Mouse (Mus musculus): ENCODE results near the gene Ralgapa2. TPM values are rescaled to one million over a fixed set of nuclear protein-coding genes. Genes with fewer than 3 reads are reported as not detected.

Ralgapa2 gene
- polyA plus RNA-seq, 1 experiment = 2.3 TPM

DNA sequence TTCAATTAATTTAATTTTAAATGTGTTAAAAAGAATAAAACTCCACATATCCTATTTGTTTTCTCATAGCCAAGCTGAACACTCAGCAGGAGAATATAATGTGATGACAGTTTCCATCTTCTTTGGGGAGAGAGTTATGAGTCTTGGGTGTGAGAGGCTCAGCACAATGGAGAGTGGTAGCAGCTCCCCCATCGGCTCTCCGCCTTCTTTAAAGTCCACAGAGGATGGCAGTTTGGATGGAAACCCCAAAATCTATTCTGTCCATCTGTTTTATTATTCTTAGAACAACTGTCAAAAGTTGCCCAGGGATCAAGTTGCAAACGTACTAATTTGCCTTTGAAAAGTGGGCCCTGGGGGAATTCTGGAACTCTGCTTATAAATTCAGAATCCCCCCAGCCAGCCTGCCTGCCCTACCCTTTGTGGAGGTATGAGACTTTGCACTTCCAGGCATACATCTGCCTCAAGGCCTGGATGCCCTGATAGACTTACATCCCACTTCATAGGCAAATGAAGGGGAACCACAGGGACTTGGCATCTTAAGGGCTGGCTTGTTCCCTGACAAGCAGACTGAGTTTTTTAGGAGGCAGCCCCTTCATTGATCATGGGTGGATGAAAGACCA, 212.2 kb downstream of the Ralgapa2 start:
- Histone ChIP-seq H3K36me3 (ENCODE audit: control insufficient read depth, insufficient read depth) (no peaks in the 10 kb centered on the region), H3K79me2 (ENCODE audit: control insufficient read depth, insufficient read depth) (no peaks in the 10 kb centered on the region), H3ac (ENCODE audit: control insufficient read depth, insufficient read length, low read depth) (no peak overlapping the region), H3K79me3 (ENCODE audit: low read depth) (no peaks in the 10 kb centered on the region), H3K4me3 (ENCODE audit: insufficient read depth, poor library complexity, severe bottlenecking) (no peak overlapping the region), H3K27me3 (ENCODE audit: control insufficient read depth, insufficient read depth, insufficient read length) (no peaks in the 10 kb centered on the region)
- no peak for TF ChIP-seq FOSL1 (IDR thresholded peaks at IDR 0.05; ENCODE audit: insufficient read depth, low read length, poor library complexity, severe bottlenecking)
- no peak for TF ChIP-seq CTCF (IDR thresholded peaks at IDR 0.05; ENCODE audit: control insufficient read depth, insufficient read depth, insufficient read length)
- TF ChIP-seq MAX (IDR thresholded peaks at IDR 0.05) = no peak

DNA sequence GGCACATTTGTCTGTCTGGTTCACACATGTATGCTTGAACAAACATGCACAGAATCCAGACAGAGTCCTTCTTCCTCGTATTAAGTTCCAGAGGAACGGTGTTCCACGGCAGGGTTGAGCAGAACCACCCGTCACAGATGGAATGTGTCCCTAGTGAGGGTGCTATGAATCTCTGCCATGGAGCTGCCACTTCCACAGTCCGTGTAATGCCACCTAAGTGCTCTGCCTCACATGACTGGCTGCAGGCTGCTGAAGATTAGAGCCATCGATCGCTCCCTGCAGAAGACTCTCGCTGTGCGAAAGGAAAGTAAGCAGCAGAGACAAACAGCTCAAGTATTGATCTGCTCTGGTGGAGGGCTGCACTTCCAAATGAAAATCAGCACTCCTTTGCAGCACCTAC, 218.6 kb downstream of the Ralgapa2 start:
- Histone ChIP-seq H3K4me3 (ENCODE audit: insufficient read depth, poor library complexity, severe bottlenecking) (no peak overlapping the region), H3K27me3 (ENCODE audit: control insufficient read depth, insufficient read depth, insufficient read length) (no peaks in the 10 kb centered on the region), H3K79me3 (ENCODE audit: low read depth) (no peaks in the 10 kb centered on the region), H3K36me3 (ENCODE audit: control insufficient read depth, insufficient read depth) (no peaks in the 10 kb centered on the region), H3K79me2 (ENCODE audit: control insufficient read depth, insufficient read depth) (no peaks in the 10 kb centered on the region), H3ac (ENCODE audit: control insufficient read depth, insufficient read length, low read depth) (no peak overlapping the region)
- TF ChIP-seq CEBPB (IDR thresholded peaks at IDR 0.05; ENCODE audit: low read depth) (no peak), MAX (IDR thresholded peaks at IDR 0.05) (no peak), CTCF (IDR thresholded peaks at IDR 0.05; ENCODE audit: control insufficient read depth, insufficient read depth, insufficient read length) (no peak), MYOD1 (IDR thresholded peaks at IDR 0.05; ENCODE audit: control insufficient read depth, insufficient read length, low read depth) (no peak), USF1 (IDR thresholded peaks at IDR 0.05; ENCODE audit: low read depth) (no peak), MYOG (IDR thresholded peaks at IDR 0.05; ENCODE audit: control insufficient read depth, extremely low read depth, insufficient read length) (no peak), FOSL1 (IDR thresholded peaks at IDR 0.05; ENCODE audit: insufficient read depth, low read length, poor library complexity, severe bottlenecking) (no peak)

DNA sequence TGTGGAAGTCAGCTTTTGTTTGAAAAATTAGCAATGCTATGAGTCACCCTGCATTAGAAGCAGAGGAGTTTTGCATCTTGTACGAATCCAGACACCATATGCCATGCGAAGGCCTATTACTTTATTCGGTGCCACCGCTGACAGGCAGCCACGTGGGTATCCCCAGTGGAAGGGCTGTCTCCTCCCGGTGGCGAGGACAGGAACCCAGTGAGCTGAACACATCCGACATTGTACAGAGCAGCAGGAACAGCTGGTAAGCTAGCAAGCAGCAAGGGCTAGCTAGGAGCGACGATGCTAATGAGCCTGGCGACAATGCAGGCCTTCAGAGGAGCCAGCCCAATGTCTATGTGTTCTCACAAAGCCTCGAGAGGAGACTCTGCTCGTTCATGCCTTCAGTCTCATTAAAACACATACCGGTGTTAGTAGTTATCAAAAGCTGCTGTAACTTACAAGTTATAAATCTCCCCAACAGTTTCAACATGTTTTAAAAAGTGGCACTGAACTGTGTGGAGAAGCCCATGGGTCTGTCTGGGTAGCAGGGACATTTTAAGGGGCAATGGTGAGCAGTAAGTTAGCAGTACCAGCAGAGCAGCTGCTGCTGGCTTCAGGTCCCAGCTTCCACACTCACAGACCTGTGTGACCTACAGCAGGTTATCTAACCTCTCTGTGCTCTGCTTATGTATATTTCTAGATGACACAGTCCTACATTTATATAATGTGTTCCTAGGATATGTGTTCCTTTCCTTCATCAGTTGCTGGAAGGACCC, 221.1 kb downstream of the Ralgapa2 start:
- Histone ChIP-seq H3K36me3 (ENCODE audit: control insufficient read depth, insufficient read depth) (no peaks in the 10 kb centered on the region), H3K4me3 (ENCODE audit: insufficient read depth, poor library complexity, severe bottlenecking) (no peak overlapping the region), H3K27me3 (ENCODE audit: control insufficient read depth, insufficient read depth, insufficient read length) (no peaks in the 10 kb centered on the region), H3ac (ENCODE audit: control insufficient read depth, insufficient read length, low read depth) (no peak overlapping the region), H3K79me2 (ENCODE audit: control insufficient read depth, insufficient read depth) (no peaks in the 10 kb centered on the region), H3K79me3 (ENCODE audit: low read depth) (no peaks in the 10 kb centered on the region)
- TF ChIP-seq FOSL1 (IDR thresholded peaks at IDR 0.05; ENCODE audit: insufficient read depth, low read length, poor library complexity, severe bottlenecking) = no peak
- TF ChIP-seq MAX (IDR thresholded peaks at IDR 0.05) = no peak
- no peak for TF ChIP-seq MYOG (IDR thresholded peaks at IDR 0.05; ENCODE audit: control insufficient read depth, extremely low read depth, insufficient read length)
- no peak for TF ChIP-seq CTCF (IDR thresholded peaks at IDR 0.05; ENCODE audit: control insufficient read depth, insufficient read depth, insufficient read length)
- TF ChIP-seq MYOD1 (IDR thresholded peaks at IDR 0.05; ENCODE audit: control insufficient read depth, insufficient read length, low read depth) = peak; percentile 21
- TF ChIP-seq CEBPB (IDR thresholded peaks at IDR 0.05; ENCODE audit: low read depth) = no peak

DNA sequence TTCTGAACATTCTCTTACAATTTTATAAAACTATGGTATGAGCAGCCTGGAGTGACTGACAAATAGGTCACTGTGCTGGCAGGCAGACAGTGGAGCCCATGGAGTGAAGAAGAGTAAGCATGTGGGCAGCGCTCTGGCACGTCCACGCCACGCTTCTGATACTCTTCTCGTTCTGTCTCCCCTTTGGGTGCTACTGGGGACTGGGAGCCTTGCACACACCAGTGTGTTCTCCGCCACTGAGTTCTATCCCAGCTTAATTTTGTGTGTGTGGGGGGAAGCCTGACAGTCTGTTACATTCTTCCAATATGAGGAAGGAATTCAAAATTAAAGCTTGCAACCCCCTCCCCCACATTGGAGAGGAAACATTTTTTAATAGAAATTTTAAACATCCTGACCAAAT, 221.8 kb downstream of the Ralgapa2 start:
- Histone ChIP-seq H3K79me3 (ENCODE audit: low read depth) (no peaks in the 10 kb centered on the region), H3ac (ENCODE audit: control insufficient read depth, insufficient read length, low read depth) (no peak overlapping the region), H3K79me2 (ENCODE audit: control insufficient read depth, insufficient read depth) (no peaks in the 10 kb centered on the region), H3K4me3 (ENCODE audit: insufficient read depth, poor library complexity, severe bottlenecking) (no peak overlapping the region), H3K27me3 (ENCODE audit: control insufficient read depth, insufficient read depth, insufficient read length) (no peaks in the 10 kb centered on the region), H3K36me3 (ENCODE audit: control insufficient read depth, insufficient read depth) (no peaks in the 10 kb centered on the region)
- TF ChIP-seq CEBPB (IDR thresholded peaks at IDR 0.05; ENCODE audit: low read depth) (no peak), USF1 (IDR thresholded peaks at IDR 0.05; ENCODE audit: low read depth) (no peak), MYOD1 (IDR thresholded peaks at IDR 0.05; ENCODE audit: control insufficient read depth, insufficient read length, low read depth) (no peak), MAX (IDR thresholded peaks at IDR 0.05) (no peak), MYOG (IDR thresholded peaks at IDR 0.05; ENCODE audit: control insufficient read depth, extremely low read depth, insufficient read length) (no peak), CTCF (IDR thresholded peaks at IDR 0.05; ENCODE audit: control insufficient read depth, insufficient read depth, insufficient read length) (no peak), FOSL1 (IDR thresholded peaks at IDR 0.05; ENCODE audit: insufficient read depth, low read length, poor library complexity, severe bottlenecking) (no peak)

DNA sequence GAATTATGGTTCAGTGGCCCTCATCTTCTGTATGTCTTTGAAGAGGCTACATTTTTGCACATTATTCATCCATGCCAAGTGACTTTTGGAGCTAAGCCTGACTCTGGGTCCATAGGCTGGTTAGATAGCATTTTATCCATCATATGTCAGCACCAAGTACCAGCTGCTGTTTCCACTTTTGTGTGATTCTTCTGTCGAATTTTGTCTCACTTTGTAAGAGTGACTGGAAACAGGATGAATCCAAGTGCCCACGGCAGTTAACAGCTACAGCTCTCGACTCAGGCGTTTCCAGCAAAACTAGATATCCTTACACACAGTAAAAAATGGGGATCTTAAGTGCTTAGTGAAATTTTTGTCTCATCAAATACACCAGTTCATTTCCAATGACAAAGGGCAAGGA, 222.8 kb downstream of the Ralgapa2 start:
- Histone ChIP-seq H3K36me3 (ENCODE audit: control insufficient read depth, insufficient read depth) (no peaks in the 10 kb centered on the region), H3K27me3 (ENCODE audit: control insufficient read depth, insufficient read depth, insufficient read length) (no peaks in the 10 kb centered on the region), H3ac (ENCODE audit: control insufficient read depth, insufficient read length, low read depth) (no peak overlapping the region), H3K79me3 (ENCODE audit: low read depth) (no peaks in the 10 kb centered on the region), H3K4me3 (ENCODE audit: insufficient read depth, poor library complexity, severe bottlenecking) (no peak overlapping the region), H3K79me2 (ENCODE audit: control insufficient read depth, insufficient read depth) (no peaks in the 10 kb centered on the region)
- TF ChIP-seq MAX (IDR thresholded peaks at IDR 0.05) (no peak), FOSL1 (IDR thresholded peaks at IDR 0.05; ENCODE audit: insufficient read depth, low read length, poor library complexity, severe bottlenecking) (no peak)

DNA sequence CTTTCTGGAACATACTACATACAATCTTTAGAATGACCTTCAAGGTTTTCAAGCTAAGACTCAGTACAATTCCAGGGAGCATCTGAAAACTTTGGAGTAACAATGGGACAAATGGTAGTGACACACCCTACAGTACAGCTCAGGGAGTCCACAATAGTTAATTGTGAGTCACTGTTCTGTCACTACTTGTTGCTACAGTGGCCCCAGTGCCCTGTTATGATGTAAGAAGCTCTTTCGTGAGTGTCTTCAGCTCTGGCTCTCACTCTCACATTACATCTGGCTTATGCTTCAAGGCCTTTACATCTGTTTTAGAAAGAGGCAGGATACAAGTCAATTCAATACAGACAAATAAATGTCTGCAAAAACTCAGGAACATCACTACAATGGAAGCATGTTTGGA, 223.8 kb downstream of the Ralgapa2 start:
- Histone ChIP-seq H3K79me3 (ENCODE audit: low read depth) (no peaks in the 10 kb centered on the region), H3K79me2 (ENCODE audit: control insufficient read depth, insufficient read depth) (no peaks in the 10 kb centered on the region), H3K36me3 (ENCODE audit: control insufficient read depth, insufficient read depth) (no peaks in the 10 kb centered on the region), H3ac (ENCODE audit: control insufficient read depth, insufficient read length, low read depth) (no peak overlapping the region), H3K27me3 (ENCODE audit: control insufficient read depth, insufficient read depth, insufficient read length) (no peaks in the 10 kb centered on the region), H3K4me3 (ENCODE audit: insufficient read depth, poor library complexity, severe bottlenecking) (no peak overlapping the region)
- TF ChIP-seq CEBPB (IDR thresholded peaks at IDR 0.05; ENCODE audit: low read depth) = peak; percentile 76
- no peak for TF ChIP-seq MAX (IDR thresholded peaks at IDR 0.05)
- TF ChIP-seq USF1 (IDR thresholded peaks at IDR 0.05; ENCODE audit: low read depth) = no peak
- TF ChIP-seq FOSL1 (IDR thresholded peaks at IDR 0.05; ENCODE audit: insufficient read depth, low read length, poor library complexity, severe bottlenecking) = peak; percentile 59
- TF ChIP-seq MYOG (IDR thresholded peaks at IDR 0.05; ENCODE audit: control insufficient read depth, extremely low read depth, insufficient read length) = no peak
- no peak for TF ChIP-seq CTCF (IDR thresholded peaks at IDR 0.05; ENCODE audit: control insufficient read depth, insufficient read depth, insufficient read length)
